Mouse (Mus musculus) bone marrow, adult 2 months (tissue): Measurements from ENCODE around the gene Hnrnpdl.

Experiments
- CTCF ChIP-seq: fragments of 200-500 bp; IDR thresholded peaks from 2 replicates; pipeline ENCODE4 v1.5.1; 2011; ENCODE audit warnings: low read length, control low read depth; ENCODE audit not compliant: control insufficient read depth, insufficient read depth
- POLR2A ChIP-seq: fragments of 200-500 bp; IDR thresholded peaks from 2 replicates; pipeline ENCODE4 v1.6.1; 2011; ENCODE audit warnings: low read depth, mild to moderate bottlenecking, control low read depth, low read length, borderline replicate concordance; ENCODE audit not compliant: control insufficient read depth

DNA sequence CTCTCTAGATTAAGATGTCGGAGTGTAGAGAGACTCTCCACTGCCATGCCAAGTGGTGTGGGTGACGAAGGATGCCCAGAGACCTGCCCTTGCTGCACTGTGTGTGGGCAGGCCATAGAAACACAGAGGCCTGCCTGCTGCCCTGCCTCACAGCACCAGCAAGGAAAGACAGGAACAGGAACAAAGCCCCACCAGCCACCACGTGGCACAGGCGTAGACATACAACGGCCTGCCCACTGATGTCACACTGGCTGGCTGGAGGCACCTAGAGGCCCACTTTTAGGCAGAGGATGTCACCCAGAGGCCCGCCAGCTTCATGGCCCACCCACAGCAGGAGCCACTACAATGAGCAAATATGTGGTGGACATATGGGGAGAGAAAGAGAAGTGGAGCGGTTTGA is 39.4 kb downstream of the Hnrnpdl start:
- no peak for TF ChIP-seq POLR2A
- TF ChIP-seq CTCF, result no peak
